Mouse (Mus musculus) ES-E14 (cell line): ENCODE results near the gene Rpp14. TPM values are rescaled to one million over a fixed set of nuclear protein-coding genes. Genes with fewer than 3 reads are reported as not detected.

ENCODE experiments used
- DNase-seq: peaks from one replicate; pipeline ENCODE4 v3.0.0-alpha.2; 2013; ENCODE audit warnings: low read depth, low spot score
- H3K27ac ChIP-seq: 2 replicates; pipeline ENCODE4 v1.5.1; 2012; ENCODE audit warnings: low read depth, mild to moderate bottlenecking, low read length, moderate library complexity, mixed read lengths; ENCODE audit not compliant: poor library complexity, insufficient read depth, severe bottlenecking
- H3K36me3 ChIP-seq: 2 replicates; pipeline ENCODE4 v1.6.1; 2012; ENCODE audit warnings: mild to moderate bottlenecking, low read length, moderate library complexity, mixed read lengths; ENCODE audit not compliant: control insufficient read depth, poor library complexity, insufficient read depth, severe bottlenecking
- H3K4me1 ChIP-seq, 2 experiments: fragments of 150-350 bp in 1 of 2; sonication (generic) in 1 of 2; 2 replicates each; pipeline ENCODE4 v1.6.1; 2012; ENCODE audit warnings: low read length in 2 of 2, mild to moderate bottlenecking in 1 of 2, mixed read lengths in 1 of 2; ENCODE audit not compliant: control insufficient read depth in 2 of 2, insufficient read depth in 2 of 2, poor library complexity in 1 of 2
- H3K4me3 ChIP-seq, 2 experiments: fragments of 150-350 bp in 1 of 2; sonication (generic) in 1 of 2; 2 replicates each; pipeline ENCODE4 v1.5.1; 2012; ENCODE audit warnings: low read length in 2 of 2, low read depth in 1 of 2, mild to moderate bottlenecking in 1 of 2, mixed read lengths in 1 of 2; ENCODE audit not compliant: insufficient read depth in 1 of 2, poor library complexity in 1 of 2, severe bottlenecking in 1 of 2
- H3K9ac ChIP-seq: 2 replicates; pipeline ENCODE4 v1.6.1; 2012; ENCODE audit warnings: low read depth, mild to moderate bottlenecking, low read length, mixed read lengths; ENCODE audit not compliant: poor library complexity, insufficient read depth, severe bottlenecking
- H3K9me3 ChIP-seq: fragments of 150-350 bp; sonication (generic); 2 replicates; pipeline ENCODE4 v1.6.1; 2012; ENCODE audit warnings: low read depth, mild to moderate bottlenecking, low read length; ENCODE audit not compliant: control insufficient read depth, insufficient read depth
- CHD2 ChIP-seq: IDR thresholded peaks from 2 replicates; pipeline ENCODE4 v1.6.1; 2014; ENCODE audit warnings: mild to moderate bottlenecking, low read depth, low read length, inconsistent platforms
- HCFC1 ChIP-seq: IDR thresholded peaks from 2 replicates; pipeline ENCODE4 v1.6.1; 2012; ENCODE audit warnings: low read length, inconsistent platforms, borderline replicate concordance; ENCODE audit not compliant: insufficient read depth
- MAFK ChIP-seq: IDR thresholded peaks from 2 replicates; pipeline ENCODE4 v1.6.1; 2014; ENCODE audit warnings: mild to moderate bottlenecking, low read depth, low read length, inconsistent platforms; ENCODE audit not compliant: insufficient read depth
- ZC3H11A ChIP-seq: IDR thresholded peaks from 2 replicates; pipeline ENCODE4 v1.6.1; 2012; ENCODE audit warnings: low read depth, mild to moderate bottlenecking, inconsistent platforms, low read length, borderline replicate concordance
- ZNF384 ChIP-seq: IDR thresholded peaks from 2 replicates; pipeline ENCODE4 v1.6.1; 2012; ENCODE audit warnings: low read depth, low read length, inconsistent platforms
- in situ Hi-C, 2 experiments: fragments of 600-800 bp; cut with MboI; formaldehyde crosslinking; loops; one replicate each; pipeline ENCODE4 v1.15.1; 2025; ENCODE audit warnings: low sequenced_read_pairs in 2 of 2, inconsistent platforms in 1 of 2; ENCODE audit not compliant: unreplicated experiment in 2 of 2
- total RNA-seq: library from RNA; depleted of rRNA; stranded (reverse); fragments of 300-350 nt; gene quantifications from 2 replicates; pipeline ENCODE4 v1.2.3, GENCODE M21; 2012

Rpp14 gene
- total RNA-seq, 1 experiment: 28.3 TPM

DNA sequence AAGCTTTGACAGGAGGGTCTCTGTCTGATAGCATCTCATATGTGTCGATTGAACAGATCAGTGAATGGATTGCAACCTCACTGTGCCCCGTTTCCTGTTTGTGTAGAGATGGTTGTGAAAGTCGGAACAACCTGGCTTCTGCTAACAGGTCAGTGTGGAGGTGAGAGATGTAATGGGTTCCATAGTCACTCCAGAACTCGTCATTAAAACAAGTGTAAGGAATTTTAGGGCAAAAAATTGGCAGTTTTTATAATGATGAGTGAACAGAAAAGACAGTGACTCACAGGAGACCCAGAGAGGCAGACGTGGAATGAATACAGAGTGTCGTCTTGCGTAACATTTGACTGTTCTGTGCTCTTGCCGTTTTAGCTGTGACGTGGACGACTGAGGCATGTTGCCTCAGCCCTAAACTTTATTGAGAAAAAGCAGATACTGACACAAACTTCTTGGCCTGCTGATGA, 19.4 kb downstream of the Rpp14 start:
- TF ChIP-seq ZNF384 (no peak), HCFC1 (no peak), ZC3H11A (no peak), MAFK (no peak), CHD2 (no peak)
- in situ Hi-C loops: loop anchor here (10.0 to 25.0 kb wide), 2 partner anchors 215 to 238 kb away; partner anchors contain the start of gene Fam107a (in 1 of the 2)
- H3K4me3 ChIP-seq: no peak overlapping the region
- H3K4me1 ChIP-seq: no peaks in the 10 kb centered on the region
- DNase-seq: no peak
- no peaks in the 10 kb centered on the region for H3K9me3 ChIP-seq
- no peaks in the 10 kb centered on the region for H3K36me3 ChIP-seq
- H3K9ac ChIP-seq: no peak overlapping the region
- no peak overlapping the region for H3K27ac ChIP-seq

- no peak for DNase-seq
- Histone ChIP-seq H3K4me1 (no peaks in the 10 kb centered on the region), H3K36me3 (no peaks in the 10 kb centered on the region), H3K9ac (no peak overlapping the region), H3K4me3 (no peak overlapping the region), H3K27ac (no peak overlapping the region), H3K9me3 (no peaks in the 10 kb centered on the region)
- no peak for TF ChIP-seq CHD2
- TF ChIP-seq ZNF384: no peak
- TF ChIP-seq MAFK: no peak
- no peak for TF ChIP-seq HCFC1
- no peak for TF ChIP-seq ZC3H11A
- in situ Hi-C loops: no loop called here
Observed at GRCm38 (mm10) chr14:8101886-8102285, 21.7 kb downstream of the Rpp14 start.

DNA sequence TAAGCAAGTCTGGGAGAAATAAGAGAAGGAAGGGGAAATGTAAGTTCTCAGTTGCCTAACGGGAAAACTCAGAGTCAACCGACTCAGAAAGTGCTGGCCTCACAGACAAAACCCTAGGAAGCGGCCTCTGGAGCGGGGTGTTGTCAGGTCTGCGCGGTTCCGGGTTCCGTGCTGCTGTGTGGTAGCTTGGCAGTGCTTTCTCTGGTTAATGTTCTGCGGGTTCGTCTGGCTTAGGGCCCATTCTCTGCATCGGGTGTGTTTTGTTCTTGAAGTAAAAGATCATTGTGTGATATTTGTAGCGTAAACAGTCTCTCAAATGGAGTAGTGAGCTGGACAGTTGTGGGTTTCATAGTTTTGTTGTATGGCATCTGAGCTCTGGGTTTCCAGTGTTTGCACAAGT, 22.5 kb downstream of the Rpp14 start:
- Histone ChIP-seq H3K4me3 (no peak overlapping the region), H3K27ac (no peak overlapping the region), H3K36me3 (no peaks in the 10 kb centered on the region), H3K9me3 (no peaks in the 10 kb centered on the region), H3K9ac (no peak overlapping the region), H3K4me1 (no peaks in the 10 kb centered on the region)
- TF ChIP-seq MAFK: no peak
- TF ChIP-seq ZC3H11A: no peak
- TF ChIP-seq ZNF384: no peak
- no peak for TF ChIP-seq HCFC1
- no peak for TF ChIP-seq CHD2
- DNase-seq: no peak
- in situ Hi-C loops: no loop called here

DNA sequence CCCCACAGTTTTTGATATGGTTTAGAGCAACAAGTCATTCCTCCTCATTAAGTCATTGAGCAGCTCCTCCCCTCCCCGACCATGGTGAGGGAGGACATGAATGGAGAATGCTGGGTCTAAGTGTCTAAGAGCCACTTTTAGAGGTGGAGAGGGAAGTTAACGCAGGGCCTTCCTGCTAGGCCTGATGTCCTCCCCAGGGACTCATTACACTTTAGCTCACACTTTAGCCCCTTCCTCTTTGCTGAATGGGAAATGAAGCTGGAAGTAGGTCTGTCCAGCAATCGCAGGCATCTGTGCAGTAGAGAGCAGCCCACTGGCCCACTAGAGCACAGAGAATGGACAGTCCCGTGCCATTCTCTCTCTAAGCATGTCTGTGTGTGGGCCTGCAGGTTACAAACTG, 27.9 kb downstream of the Rpp14 start:
- Histone ChIP-seq H3K9ac (no peak overlapping the region), H3K4me1 (peaks cover 0 to 2% of the 10 kb centered on the region in 2 experiments; a peak in 1 of 4 replicates), H3K27ac (no peak overlapping the region), H3K36me3 (no peaks in the 10 kb centered on the region), H3K4me3 (no peak overlapping the region), H3K9me3 (no peaks in the 10 kb centered on the region)
- TF ChIP-seq MAFK: no peak
- no peak for TF ChIP-seq ZC3H11A
- TF ChIP-seq CHD2: no peak
- TF ChIP-seq ZNF384: no peak
- no peak for TF ChIP-seq HCFC1
- in situ Hi-C loops: no loop called here
- DNase-seq: no peak

DNA sequence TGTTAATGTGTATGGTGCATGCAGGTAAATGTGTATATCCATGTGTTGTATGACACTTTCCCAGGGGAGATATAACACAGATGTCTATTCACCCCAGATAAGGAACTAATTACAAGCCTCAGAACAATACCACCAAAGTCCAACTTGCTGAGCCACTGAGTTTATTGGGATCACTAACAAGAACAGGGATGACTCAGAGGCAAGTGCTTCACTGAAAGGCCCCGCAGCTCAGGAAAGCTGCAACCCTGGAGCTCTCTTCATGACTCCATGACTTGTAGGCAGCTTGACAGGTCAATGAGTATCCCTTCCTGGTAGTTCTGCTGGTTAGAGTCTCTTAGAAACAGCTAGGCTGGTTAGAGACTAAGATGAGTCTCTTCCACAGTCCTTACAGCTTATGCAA, 28.8 kb downstream of the Rpp14 start:
- no peak overlapping the region for H3K9ac ChIP-seq
- H3K4me3 ChIP-seq: no peak overlapping the region
- DNase-seq: no peak
- no peaks in the 10 kb centered on the region for H3K9me3 ChIP-seq
- no peak overlapping the region for H3K27ac ChIP-seq
- H3K4me1 ChIP-seq: peaks cover 0 to 2% of the 10 kb centered on the region in 2 experiments; a peak in 1 of 4 replicates
- TF ChIP-seq HCFC1: no peak
- TF ChIP-seq ZC3H11A: no peak
- TF ChIP-seq MAFK: no peak
- TF ChIP-seq CHD2: no peak
- TF ChIP-seq ZNF384: no peak
- in situ Hi-C loops: no loop called here
- no peaks in the 10 kb centered on the region for H3K36me3 ChIP-seq
